Mouse (Mus musculus) lung, adult 18-20 months (tissue): ENCODE results near the gene Eif3d.
A peak's percentile ranks its signal among the peaks of the same experiment; 100 is the strongest.

ENCODE experiments used
- DNase-seq, 2 experiments: peaks; one replicate each; pipeline ENCODE4 v3.0.0; 2022; ENCODE audit warnings: mixed read lengths in 2 of 2

The Eif3d gene

GRCm38 (mm10) chr15:77949061-77949460, 21.6 kb downstream of the Eif3d start:
- no peak for DNase-seq

GRCm38 (mm10) chr15:77945711-77946110, 24.9 kb downstream of the Eif3d start:
- DNase-seq: peak; percentile 79 to 84

- no peak for DNase-seq
Measured at GRCm38 (mm10) chr15:77941563-77941962, 29.1 kb downstream of the Eif3d start.

GRCm38 (mm10) chr15:77938516-77938915, 32.1 kb downstream of the Eif3d start:
- DNase-seq: no peak

GRCm38 (mm10) chr15:77935673-77936375, 34.8 kb downstream of the Eif3d start:
- DNase-seq: no peak

- no peak for DNase-seq
Measured at GRCm38 (mm10) chr15:77934968-77935367, 35.6 kb downstream of the Eif3d start.

GRCm38 (mm10) chr15:77934326-77934725, 36.3 kb downstream of the Eif3d start:
- no peak for DNase-seq

GRCm38 (mm10) chr15:77933770-77934169, 36.8 kb downstream of the Eif3d start:
- DNase-seq: peak; percentile 96 to 97

GRCm38 (mm10) chr15:77933222-77933621, 37.4 kb downstream of the Eif3d start:
- DNase-seq: no peak

- DNase-seq: no peak
Measured at GRCm38 (mm10) chr15:77931689-77932016, 39.0 kb downstream of the Eif3d start.

GRCm38 (mm10) chr15:77930986-77931688, 39.5 kb downstream of the Eif3d start:
- no peak for DNase-seq

GRCm38 (mm10) chr15:77929804-77930203, 40.8 kb downstream of the Eif3d start:
- no peak for DNase-seq

GRCm38 (mm10) chr15:77928673-77929331, 41.8 kb downstream of the Eif3d start, which contains the start of gene Txn2:
Txn2 (minus strand) TSS chr15:77929006.
- peak; percentile 99 for DNase-seq

GRCm38 (mm10) chr15:77928091-77928490, 42.5 kb downstream of the Eif3d start:
- DNase-seq: no peak

GRCm38 (mm10) chr15:77926921-77927320, 43.7 kb downstream of the Eif3d start:
- no peak for DNase-seq

GRCm38 (mm10) chr15:77925195-77925594, 45.4 kb downstream of the Eif3d start:
- no peak for DNase-seq

GRCm38 (mm10) chr15:77923267-77924035, 47.2 kb downstream of the Eif3d start:
- DNase-seq: no peak

GRCm38 (mm10) chr15:77922710-77923109, 47.9 kb downstream of the Eif3d start:
- DNase-seq: no peak

- DNase-seq: no peak
Measured at GRCm38 (mm10) chr15:77921636-77922035, 49.0 kb downstream of the Eif3d start.

- DNase-seq: no peak
Measured at GRCm38 (mm10) chr15:77920511-77921462, 49.8 kb downstream of the Eif3d start.

- peak in 1 of 2 experiments; percentile 46 for DNase-seq
Measured at GRCm38 (mm10) chr15:77919441-77919840, 51.2 kb downstream of the Eif3d start.
